Mouse (Mus musculus): ENCODE data around the gene Gm9918. TPM values are rescaled to one million over a fixed set of nuclear protein-coding genes. Genes with fewer than 3 reads are reported as not detected.

Gene Gm9918
- polyA plus RNA-seq, 1 experiment from 2014 or later: not detected

DNA sequence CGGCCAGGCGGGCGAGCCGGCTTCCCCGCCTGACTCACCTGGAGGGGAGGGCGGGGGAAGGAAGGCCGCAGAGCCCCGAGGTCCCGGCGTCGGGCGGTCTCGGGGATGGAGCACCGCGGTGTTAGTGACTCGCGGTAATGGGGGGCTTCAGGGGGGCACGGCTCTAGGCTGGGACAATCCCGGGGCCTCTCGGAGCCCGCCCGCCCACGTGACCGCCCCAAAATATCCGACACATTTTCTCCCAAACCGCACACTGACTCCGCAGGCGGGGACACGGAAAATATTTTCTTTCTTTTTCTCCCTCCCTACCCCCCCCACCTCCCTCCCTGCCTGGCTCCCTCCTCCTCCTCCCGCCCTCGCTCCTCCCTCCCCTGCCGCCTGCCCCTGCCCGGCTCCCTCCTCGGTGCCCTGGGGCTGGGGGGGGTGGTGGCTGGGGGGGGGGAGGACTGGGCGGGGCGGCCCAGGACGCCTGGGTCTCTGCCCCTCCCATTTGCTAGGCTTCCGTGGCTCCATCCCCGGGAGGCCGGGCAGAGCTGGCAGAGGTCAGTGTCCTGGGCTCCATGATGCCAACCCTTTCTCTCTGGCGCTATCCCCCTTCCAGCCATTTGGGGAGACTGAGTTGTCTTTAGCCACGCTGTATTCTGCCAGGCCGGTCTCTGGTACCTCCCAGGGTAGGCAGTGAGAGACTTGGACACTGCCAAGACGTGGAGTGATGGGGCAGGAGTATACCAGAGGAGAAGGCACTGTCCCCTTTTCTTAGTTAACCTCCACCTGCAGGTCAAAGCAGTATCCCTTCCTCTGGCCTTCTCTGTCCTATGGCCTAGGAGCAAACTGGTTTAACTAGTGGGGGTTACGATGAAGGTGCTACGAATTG lies 12.9 kb upstream of the Gm9918 start, which contains the start of gene Rarg:
Gene Rarg, minus strand, starts transcription at position 316 of the 874 bp plus-strand sequence.
- Histone ChIP-seq H3K4me2 (peak within 1 kb of the TSS; percentile 94), H3K4me1 (peaks cover 28% of the 10 kb centered on the region), H3K9me3 (no peaks in the 10 kb centered on the region), H3K27ac (replicated peaks) (peak within 1 kb of the TSS; percentile 78), H3K4me3 (peak within 1 kb of the TSS; percentile 66), H3K27me3 (replicated peaks) (peaks cover 83% of the 10 kb centered on the region), H3K9ac (peak within 1 kb of the TSS; percentile 85), H3K36me3 (no peaks in the 10 kb centered on the region)
- 2% methylated on average over 43 of the region's 46 CpGs for WGBS
- 0 out of 2 replicates have a peak, but pooled peaks have one; percentile 11 for ATAC-seq (ENCODE audit: extremely low read depth, insufficient number of reproducible peaks, low FRiP score, low TSS enrichment)

- Histone ChIP-seq H3K27me3 (replicated peaks) (peaks cover 84% of the 10 kb centered on the region), H3K4me1 (peaks cover 28% of the 10 kb centered on the region), H3K9ac (peak overlapping the region; percentile 85), H3K27ac (replicated peaks) (peak overlapping the region; percentile 78), H3K36me3 (no peaks in the 10 kb centered on the region), H3K4me3 (peak overlapping the region; percentile 66), H3K4me2 (peak overlapping the region; percentile 94), H3K9me3 (no peaks in the 10 kb centered on the region)
- WGBS: 8% methylated on average over 12 of the region's 12 CpGs
- ATAC-seq (ENCODE audit: extremely low read depth, insufficient number of reproducible peaks, low FRiP score, low TSS enrichment): no peak
Observed at GRCm38 (mm10) chr15:102258076-102258470, 12.3 kb upstream of the Gm9918 start.

- Histone ChIP-seq H3K4me3 (no peak overlapping the region), H3K36me3 (no peaks in the 10 kb centered on the region), H3K9me3 (no peaks in the 10 kb centered on the region), H3K27ac (replicated peaks) (peak overlapping the region; percentile 78), H3K9ac (peak overlapping the region; percentile 85), H3K4me1 (peaks cover 28% of the 10 kb centered on the region), H3K4me2 (peak overlapping the region; percentile 94), H3K27me3 (replicated peaks) (peaks cover 88% of the 10 kb centered on the region)
- no peak for ATAC-seq (ENCODE audit: extremely low read depth, insufficient number of reproducible peaks, low FRiP score, low TSS enrichment)
- WGBS: 19% methylated on average over 11 of the region's 11 CpGs
Observed at GRCm38 (mm10) chr15:102258581-102259253, 11.6 kb upstream of the Gm9918 start.

- Histone ChIP-seq H3K9ac (no peak overlapping the region), H3K4me1 (peaks cover 14% of the 10 kb centered on the region), H3K4me3 (no peak overlapping the region), H3K27ac (replicated peaks) (no peak overlapping the region), H3K27me3 (replicated peaks) (peaks cover 54% of the 10 kb centered on the region), H3K36me3 (no peaks in the 10 kb centered on the region), H3K4me2 (no peak overlapping the region), H3K9me3 (no peaks in the 10 kb centered on the region)
- no peak for ATAC-seq (ENCODE audit: extremely low read depth, insufficient number of reproducible peaks, low FRiP score, low TSS enrichment)
- 46% methylated on average over 7 of the region's 7 CpGs for WGBS
Observed at GRCm38 (mm10) chr15:102262582-102262981, 7.8 kb upstream of the Gm9918 start.

GRCm38 (mm10) chr15:102263037-102263436 lies 7.3 kb upstream of the Gm9918 start:
- Histone ChIP-seq H3K4me2 (no peak overlapping the region), H3K4me1 (peaks cover 9% of the 10 kb centered on the region), H3K9me3 (no peaks in the 10 kb centered on the region), H3K36me3 (no peaks in the 10 kb centered on the region), H3K9ac (no peak overlapping the region), H3K27me3 (replicated peaks) (peaks cover 50% of the 10 kb centered on the region), H3K27ac (replicated peaks) (no peak overlapping the region), H3K4me3 (no peak overlapping the region)
- ATAC-seq (ENCODE audit: extremely low read depth, insufficient number of reproducible peaks, low FRiP score, low TSS enrichment): no peak
- WGBS: 60% methylated on average over 2 of the region's 2 CpGs

DNA sequence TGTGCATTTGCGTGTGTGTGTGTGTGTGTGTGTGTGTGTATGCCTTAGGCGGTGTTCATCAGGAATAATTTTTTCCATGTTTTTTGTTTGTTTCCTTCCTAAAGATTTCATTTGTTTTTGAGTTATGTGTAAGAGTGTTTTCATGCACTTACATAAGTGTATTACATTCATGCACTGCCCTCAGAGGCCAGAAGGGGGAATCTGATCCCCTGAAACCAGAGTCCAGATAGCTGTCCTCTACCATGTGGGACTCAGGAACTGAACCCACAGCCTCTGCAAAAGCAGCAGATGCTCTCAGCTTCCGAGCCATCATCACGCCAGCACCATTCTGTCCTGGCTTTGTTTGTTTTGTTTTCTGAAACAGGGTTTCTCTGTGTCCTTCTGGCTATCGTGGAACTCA lies 4.8 kb upstream of the Gm9918 start:
- Histone ChIP-seq H3K4me2 (no peak overlapping the region), H3K27ac (replicated peaks) (no peak overlapping the region), H3K4me1 (peaks cover 5% of the 10 kb centered on the region), H3K36me3 (no peaks in the 10 kb centered on the region), H3K9ac (no peak overlapping the region), H3K4me3 (no peak overlapping the region), H3K9me3 (no peaks in the 10 kb centered on the region), H3K27me3 (replicated peaks) (peaks cover 39% of the 10 kb centered on the region)
- ATAC-seq (ENCODE audit: extremely low read depth, insufficient number of reproducible peaks, low FRiP score, low TSS enrichment): no peak
- WGBS: 78% methylated on average over 5 of the region's 5 CpGs

GRCm38 (mm10) chr15:102271441-102271840 lies 1.1 kb downstream of the Gm9918 start:
- Histone ChIP-seq H3K4me3 (no peak overlapping the region), H3K9ac (no peak overlapping the region), H3K27ac (replicated peaks) (no peak overlapping the region), H3K27me3 (replicated peaks) (peaks cover 29% of the 10 kb centered on the region), H3K4me1 (peaks cover 11% of the 10 kb centered on the region), H3K36me3 (no peaks in the 10 kb centered on the region), H3K9me3 (no peaks in the 10 kb centered on the region), H3K4me2 (peak overlapping the region; percentile 61; the same call in 1 of the 2 replicates)
- 32% methylated on average over 3 of the region's 3 CpGs for WGBS
- ATAC-seq (ENCODE audit: extremely low read depth, insufficient number of reproducible peaks, low FRiP score, low TSS enrichment): no peak

- H3K36me3 ChIP-seq: no peaks in the 10 kb centered on the region
- WGBS: 63% methylated on average over 6 of the region's 6 CpGs
- no peak overlapping the region for H3K27ac ChIP-seq (replicated peaks)
- H3K4me3 ChIP-seq: no peak overlapping the region
- no peak for ATAC-seq (ENCODE audit: extremely low read depth, insufficient number of reproducible peaks, low FRiP score, low TSS enrichment)
- no peaks in the 10 kb centered on the region for H3K9me3 ChIP-seq
- peaks cover 16% of the 10 kb centered on the region for H3K4me1 ChIP-seq
- peaks cover 29% of the 10 kb centered on the region for H3K27me3 ChIP-seq (replicated peaks)
- no peak overlapping the region for H3K9ac ChIP-seq
- no peak overlapping the region for H3K4me2 ChIP-seq
Observed at GRCm38 (mm10) chr15:102273982-102274716, 3.8 kb downstream of the Gm9918 start.

DNA sequence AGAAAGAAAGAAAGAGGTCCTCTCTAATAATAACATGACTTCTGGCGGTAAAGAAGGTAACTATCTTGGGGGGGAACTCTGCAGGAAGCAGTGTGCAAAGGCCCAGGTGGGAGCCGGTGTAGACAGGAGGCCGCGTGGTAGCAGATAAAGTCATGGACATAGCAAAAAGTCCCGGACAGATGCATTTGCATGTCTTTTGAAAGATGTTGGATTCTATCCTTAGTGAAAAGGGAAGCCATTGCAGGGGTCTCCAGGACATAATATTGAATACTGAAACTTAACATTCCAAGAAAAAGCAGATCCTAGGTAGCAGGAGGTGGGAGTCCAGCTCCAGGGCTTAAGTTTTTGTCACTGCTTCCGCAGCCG lies 8.3 kb downstream of the Gm9918 start:
- peaks cover 23% of the 10 kb centered on the region for H3K4me1 ChIP-seq
- H3K9me3 ChIP-seq: no peaks in the 10 kb centered on the region
- peak overlapping the region; percentile 80 for H3K27ac ChIP-seq (replicated peaks)
- H3K9ac ChIP-seq: peak overlapping the region; percentile 86
- no peak for ATAC-seq (ENCODE audit: extremely low read depth, insufficient number of reproducible peaks, low FRiP score, low TSS enrichment)
- 24% methylated on average over 7 of the region's 7 CpGs for WGBS
- H3K27me3 ChIP-seq (replicated peaks): no peaks in the 10 kb centered on the region
- H3K4me3 ChIP-seq: peak overlapping the region; percentile 74
- peak overlapping the region; percentile 84 for H3K4me2 ChIP-seq
- peaks cover 25% of the 10 kb centered on the region for H3K36me3 ChIP-seq

GRCm38 (mm10) chr15:102279092-102279782 lies 8.9 kb downstream of the Gm9918 start, which contains the start of gene Mfsd5:
TSS of gene Mfsd5 (plus strand) at chr15:102279454.
- no peaks in the 10 kb centered on the region for H3K9me3 ChIP-seq
- H3K4me2 ChIP-seq: peak within 1 kb of the TSS; percentile 84
- no peaks in the 10 kb centered on the region for H3K27me3 ChIP-seq (replicated peaks)
- H3K4me3 ChIP-seq: peak within 1 kb of the TSS; percentile 74
- H3K36me3 ChIP-seq: peaks cover 25% of the 10 kb centered on the region
- WGBS: under 1% methylated on average over 65 of the region's 65 CpGs
- H3K9ac ChIP-seq: peak within 1 kb of the TSS; percentile 86
- H3K27ac ChIP-seq (replicated peaks): peak within 1 kb of the TSS; percentile 80
- peaks cover 23% of the 10 kb centered on the region for H3K4me1 ChIP-seq
- ATAC-seq (ENCODE audit: extremely low read depth, insufficient number of reproducible peaks, low FRiP score, low TSS enrichment): peak; percentile 98

Data from heart, embryonic 13.5 days (tissue).